Mouse (Mus musculus) erythroblast, embryonic 14.5 days (primary cell): ENCODE measurements around the gene Vamp5.

Experiments
- GATA1 ChIP-seq: IDR thresholded peaks from 2 replicates; pipeline ENCODE4 v1.6.1; 2012; ENCODE audit warnings: low read length, inconsistent platforms, mixed read lengths
- TAL1 ChIP-seq: IDR thresholded peaks from 3 replicates; pipeline ENCODE4 v1.6.1; 2012; ENCODE audit warnings: low read length, inconsistent platforms, mixed read lengths

DNA sequence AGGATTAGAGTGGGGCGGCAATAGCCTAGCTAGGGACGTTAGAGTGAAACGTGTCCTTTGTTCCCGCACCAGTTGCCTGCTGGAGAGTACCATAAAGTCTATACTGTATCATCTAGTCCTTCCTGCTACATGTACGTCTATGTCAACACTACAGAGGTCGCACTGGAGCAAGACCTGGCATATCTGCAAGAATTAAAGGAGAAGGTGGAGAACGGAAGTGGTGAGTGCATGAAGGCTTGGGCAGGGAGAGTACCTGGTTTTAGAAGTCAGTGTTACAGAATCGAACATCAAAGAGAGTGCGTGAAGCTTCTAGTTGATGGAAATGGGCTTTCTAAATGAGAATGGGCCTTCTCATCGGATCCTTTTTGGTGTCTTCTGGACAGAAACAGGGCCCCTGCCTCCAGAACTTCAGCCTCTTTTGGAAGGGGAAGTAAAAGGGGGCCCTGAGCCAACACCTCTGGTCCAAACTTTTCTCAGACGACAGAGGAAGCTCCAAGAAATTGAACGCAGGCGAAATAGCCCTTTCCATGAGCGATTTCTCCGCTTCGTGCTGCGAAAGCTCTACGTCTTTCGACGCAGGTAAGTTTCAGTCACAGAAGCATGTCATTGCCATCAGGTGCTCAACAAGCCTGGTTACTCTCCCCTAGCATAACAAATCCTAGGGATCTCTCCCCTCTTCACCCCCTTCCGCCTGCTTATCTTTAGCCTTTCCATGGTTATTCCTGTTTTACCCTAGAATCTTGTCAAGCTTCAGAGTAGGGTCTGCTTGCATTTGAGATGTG lies 49.0 kb upstream of the Vamp5 start:
- TF ChIP-seq TAL1 (no peak), GATA1 (no peak)
